Mouse (Mus musculus) retina, postnatal 7 days (tissue): ENCODE measurements around the gene Ppp1r14d.

ENCODE experiments used
- DNase-seq: peaks from one replicate; pipeline ENCODE4 v3.0.0-alpha.2; 2012; ENCODE audit warnings: low read depth, low spot score

The Ppp1r14d gene

GRCm38 (mm10) chr2:119237210-119237870 lies 7.6 kb upstream of the Ppp1r14d start, which contains the start of gene Spint1:
TSS of gene Spint1 (plus strand) at chr2:119237362.
- no peak for DNase-seq

- no peak for DNase-seq
These were observed 7.0 kb upstream of the Ppp1r14d start for GRCm38 (mm10) chr2:119236682-119237209.

GRCm38 (mm10) chr2:119209176-119209507 lies 20.6 kb downstream of the Ppp1r14d start:
- DNase-seq, result peak; percentile 17

- DNase-seq, result peak; percentile 85
These were observed 21.1 kb downstream of the Ppp1r14d start, which contains the start of the genes Zfyve19 and Dnajc17 for GRCm38 (mm10) chr2:119208344-119209175. TSS of gene Zfyve19 (plus strand) at chr2:119208617. TSS of gene Dnajc17 (minus strand) at chr2:119208795.

GRCm38 (mm10) chr2:119207961-119208343 lies 21.8 kb downstream of the Ppp1r14d start:
- DNase-seq, result no peak

GRCm38 (mm10) chr2:119203871-119204460 lies 25.7 kb downstream of the Ppp1r14d start:
- no peak for DNase-seq

GRCm38 (mm10) chr2:119202914-119203453 lies 26.7 kb downstream of the Ppp1r14d start:
- DNase-seq, result no peak

GRCm38 (mm10) chr2:119198934-119199333 lies 30.8 kb downstream of the Ppp1r14d start:
- DNase-seq, result no peak

GRCm38 (mm10) chr2:119198049-119198448 lies 31.7 kb downstream of the Ppp1r14d start:
- peak; percentile 34 for DNase-seq

GRCm38 (mm10) chr2:119197493-119197892 lies 32.2 kb downstream of the Ppp1r14d start:
- no peak for DNase-seq

GRCm38 (mm10) chr2:119196316-119197108 lies 33.2 kb downstream of the Ppp1r14d start:
- no peak for DNase-seq

- no peak for DNase-seq
These were observed 35.6 kb downstream of the Ppp1r14d start for GRCm38 (mm10) chr2:119194140-119194539.

GRCm38 (mm10) chr2:119190969-119191368 lies 38.7 kb downstream of the Ppp1r14d start:
- no peak for DNase-seq

- peak; percentile 70 for DNase-seq
These were observed 40.5 kb downstream of the Ppp1r14d start for GRCm38 (mm10) chr2:119189029-119189710.

GRCm38 (mm10) chr2:119182914-119183313 lies 46.8 kb downstream of the Ppp1r14d start:
- no peak for DNase-seq

GRCm38 (mm10) chr2:119177384-119177939 lies 52.2 kb downstream of the Ppp1r14d start:
- DNase-seq, result no peak

- DNase-seq, result no peak
These were observed 52.9 kb downstream of the Ppp1r14d start for GRCm38 (mm10) chr2:119176761-119177160.

GRCm38 (mm10) chr2:119175614-119176013 lies 54.1 kb downstream of the Ppp1r14d start:
- no peak for DNase-seq

- no peak for DNase-seq
These were observed 54.8 kb downstream of the Ppp1r14d start for GRCm38 (mm10) chr2:119174866-119175265.

GRCm38 (mm10) chr2:119173991-119174651 lies 55.6 kb downstream of the Ppp1r14d start, which contains the start of gene Gm14137:
TSS of gene Gm14137 (plus strand) at chr2:119174509.
- no peak for DNase-seq
